Mouse (Mus musculus) hindbrain, postnatal 0 days (tissue): ENCODE results near the gene Phf11c. TPM values are rescaled to one million over a fixed set of nuclear protein-coding genes. Genes with fewer than 3 reads are reported as not detected.
"Not testable (repeated sequence)": the region's sequence is repeated elsewhere in the genome, so short reads cannot be mapped to it uniquely, and the experiment has no call there.

ENCODE experiments used
- ATAC-seq: fragments of 200-750 bp; cut with Nextera tagmentation; 2 replicates; pipeline ENCODE4 v1.8.0; 2017; ENCODE audit warnings: mild to moderate bottlenecking, moderate TSS enrichment, moderate library complexity
- DNase-seq: peaks from one replicate; pipeline ENCODE4 v3.0.0-alpha.2; 2015; ENCODE audit warnings: low spot score
- H3K27ac ChIP-seq: fragments of 300-500 bp; sonication (generic); 2 replicates; pipeline ENCODE4 v1.5.1; 2014; ENCODE audit warnings: mild to moderate bottlenecking
- H3K27me3 ChIP-seq: fragments of 300-500 bp; sonication (generic); 2 replicates; pipeline ENCODE4 v1.6.1; 2014; ENCODE audit warnings: low read length, mixed read lengths; ENCODE audit not compliant: insufficient read depth
- H3K36me3 ChIP-seq: fragments of 300-500 bp; sonication (generic); 2 replicates; pipeline ENCODE4 v1.6.1; 2014; ENCODE audit warnings: low read length, mixed read lengths; ENCODE audit not compliant: insufficient read depth
- H3K4me1 ChIP-seq: fragments of 300-500 bp; sonication (generic); 2 replicates; pipeline ENCODE4 v1.6.1; 2014; ENCODE audit warnings: antibody characterized with exemption, low read length, mixed read lengths; ENCODE audit not compliant: insufficient read depth
- H3K4me2 ChIP-seq: fragments of 300-500 bp; sonication (generic); 2 replicates; pipeline ENCODE4 v1.6.1; 2014; ENCODE audit warnings: low read depth, mild to moderate bottlenecking, low read length, moderate library complexity, mixed read lengths
- H3K4me3 ChIP-seq: fragments of 300-500 bp; sonication (generic); 2 replicates; pipeline ENCODE4 v1.5.1; 2014; ENCODE audit warnings: low read length
- H3K9ac ChIP-seq: fragments of 300-500 bp; sonication (generic); replicated peaks from 2 replicates; pipeline ENCODE4 v1.6.1; 2014; ENCODE audit warnings: mild to moderate bottlenecking, low read length, moderate library complexity, mixed read lengths
- H3K9me3 ChIP-seq: fragments of 300-500 bp; sonication (generic); 2 replicates; pipeline ENCODE4 v1.6.1; 2016; ENCODE audit warnings: low read length, mixed read lengths
- CTCF ChIP-seq: IDR thresholded peaks from 2 replicates; pipeline ENCODE4 v1.5.1; 2016; ENCODE audit warnings: antibody characterized with exemption, control low read depth, low read depth
- WGBS: fragments of 180-500 bp; shearing (Covaris S2); extraction: QIAGEN DNeasy Blood & Tissue Kit; methylation state at CpG from one replicate; pipeline ENCODE4 v1.1.7; 2014; 5-methylcytosine and 5-hydroxymethylcytosine counted together
- polyA plus RNA-seq: library from polyadenylated mRNA; unstranded; fragments of >200 nt; fragmentation: Nextera tagmentation; extraction: Ambion mirVana; gene quantifications from 2 replicates; pipeline ENCODE4 v1.2.1, GENCODE M21; 2015
- total RNA-seq: library from RNA; depleted of rRNA; stranded (reverse); fragments of >200 nt; gene quantifications from 2 replicates; pipeline ENCODE4 v1.2.3, GENCODE M21; 2014; rRNA removed

Gene Phf11c
- total and polyA plus RNA-seq, 2 experiments from 2014 or later = 0.05 to 0.11 TPM

DNA sequence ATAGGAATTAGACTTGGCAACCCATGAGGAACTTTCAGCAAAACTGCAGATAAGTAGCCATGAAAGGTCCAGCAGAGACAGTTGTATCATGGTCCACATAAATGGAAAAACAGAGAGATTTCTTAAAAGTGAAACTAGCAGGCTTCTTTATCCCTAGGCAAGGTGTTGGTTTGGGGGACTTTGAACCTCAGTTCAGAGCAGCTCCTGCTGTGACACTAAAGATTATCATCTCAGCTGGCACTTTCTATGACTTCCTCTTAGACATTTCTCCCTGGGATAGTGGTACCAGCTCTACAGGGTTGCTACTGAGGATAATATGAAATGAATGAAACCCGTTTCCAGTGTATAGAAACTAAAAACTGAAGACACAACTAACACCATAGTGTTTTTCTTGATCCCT lies 5.6 kb downstream of the Phf11c start:
- no peak overlapping the region for H3K4me3 ChIP-seq
- 64% methylated on average over 1 of the region's 1 CpGs for WGBS

DNA sequence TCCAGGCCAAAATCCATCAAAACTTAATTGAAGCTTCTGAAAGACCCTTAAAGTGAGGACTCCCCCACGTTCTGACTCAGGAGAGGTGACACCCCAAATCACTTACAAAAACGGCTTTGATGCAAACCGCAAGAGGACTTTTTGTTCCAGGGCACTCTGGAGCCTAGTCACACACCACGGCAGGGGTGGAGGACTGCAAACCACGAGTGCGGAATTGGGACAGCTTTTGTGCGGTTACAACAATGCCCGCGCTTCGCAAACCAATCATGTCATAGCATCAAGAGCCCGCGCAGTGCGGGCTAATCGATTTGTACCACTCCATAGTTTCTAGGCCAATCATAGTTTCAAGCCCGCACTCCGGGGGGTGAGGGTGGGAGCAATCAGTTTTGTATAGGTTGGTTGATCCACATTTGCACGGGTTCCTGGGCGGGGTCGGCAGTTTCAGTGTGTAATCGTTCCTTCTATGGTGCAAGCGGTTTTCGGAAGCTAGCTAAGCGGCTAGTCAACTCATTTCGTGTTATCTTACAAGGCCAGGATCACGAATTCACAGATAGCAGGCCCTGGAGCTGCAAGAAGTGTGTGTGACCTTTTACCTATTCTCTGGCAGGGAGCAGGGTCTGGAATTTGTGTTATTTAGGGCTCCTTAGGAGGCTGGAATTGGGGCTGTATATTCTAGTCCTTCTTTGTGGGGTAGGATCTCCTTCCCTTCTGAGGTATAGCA lies 24.7 kb downstream of the Phf11c start:
- no peak for DNase-seq
- WGBS = 90% methylated on average over 25 of the region's 25 CpGs
- no peaks in the 10 kb centered on the region for H3K36me3 ChIP-seq
- H3K27me3 ChIP-seq = no peaks in the 10 kb centered on the region
- no peak for TF ChIP-seq CTCF
- H3K9me3 ChIP-seq = no peaks in the 10 kb centered on the region
- no peak overlapping the region for H3K9ac ChIP-seq
- no peak for ATAC-seq
- H3K4me2 ChIP-seq = no peak overlapping the region
- H3K4me1 ChIP-seq = no peaks in the 10 kb centered on the region
- H3K27ac ChIP-seq = no peak overlapping the region
- H3K4me3 ChIP-seq = no peak overlapping the region

More for the DNA sequence above, 5.6 kb downstream of the Phf11c start:
- ATAC-seq = no peak
- H3K9me3 ChIP-seq = no peaks in the 10 kb centered on the region
- H3K9ac ChIP-seq = no peak overlapping the region
- H3K27me3 ChIP-seq = no peaks in the 10 kb centered on the region
- TF ChIP-seq CTCF = no peak
- no peak overlapping the region for H3K4me2 ChIP-seq
- no peaks in the 10 kb centered on the region for H3K4me1 ChIP-seq
- no peak for DNase-seq
- H3K27ac ChIP-seq = no peak overlapping the region
- H3K36me3 ChIP-seq = no peaks in the 10 kb centered on the region

DNA sequence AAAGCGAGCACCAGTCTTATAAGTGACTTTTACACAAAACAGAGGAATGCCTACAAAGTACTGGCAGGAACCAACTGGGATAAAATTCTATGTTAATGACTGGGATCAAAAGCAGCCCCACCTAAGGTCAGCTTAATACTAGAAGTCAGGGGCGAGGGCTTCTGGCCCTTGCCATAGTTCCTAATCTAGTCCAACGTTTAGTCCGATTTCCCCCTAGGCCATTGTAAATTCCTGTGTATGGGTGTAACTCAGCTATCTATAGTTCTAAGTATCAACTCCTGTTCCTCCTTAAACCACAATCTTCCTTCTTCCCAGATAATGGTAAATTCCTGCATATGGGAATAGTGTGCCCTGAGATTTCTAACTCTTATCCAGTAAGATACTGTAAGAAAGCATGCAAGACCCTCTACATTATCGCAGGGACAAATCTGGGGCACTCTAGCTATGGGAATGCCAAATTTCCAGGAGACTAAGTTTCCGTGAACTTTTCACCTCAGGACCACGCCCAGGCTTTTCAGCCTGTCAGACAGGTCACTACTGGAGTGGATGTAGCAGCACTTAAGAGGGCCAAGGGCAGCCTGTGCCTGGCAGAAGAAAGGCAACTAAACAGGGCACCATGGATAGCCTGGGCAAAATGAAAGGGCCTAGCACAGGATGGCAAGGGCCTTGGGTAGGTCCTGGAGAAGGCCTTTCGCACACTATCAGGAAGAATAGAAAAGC lies 28.6 kb downstream of the Phf11c start:
- H3K27ac ChIP-seq = no peak overlapping the region
- no peaks in the 10 kb centered on the region for H3K36me3 ChIP-seq
- TF ChIP-seq CTCF = no peak
- H3K4me1 ChIP-seq = no peaks in the 10 kb centered on the region
- ATAC-seq (no peak), DNase-seq (no peak)
- 88% methylated on average over 8 of the region's 8 CpGs for WGBS
- no peaks in the 10 kb centered on the region for H3K27me3 ChIP-seq
- H3K9ac ChIP-seq = no peak overlapping the region
- H3K4me2 ChIP-seq = no peak overlapping the region
- no peak overlapping the region for H3K4me3 ChIP-seq
- no peaks in the 10 kb centered on the region for H3K9me3 ChIP-seq

DNA sequence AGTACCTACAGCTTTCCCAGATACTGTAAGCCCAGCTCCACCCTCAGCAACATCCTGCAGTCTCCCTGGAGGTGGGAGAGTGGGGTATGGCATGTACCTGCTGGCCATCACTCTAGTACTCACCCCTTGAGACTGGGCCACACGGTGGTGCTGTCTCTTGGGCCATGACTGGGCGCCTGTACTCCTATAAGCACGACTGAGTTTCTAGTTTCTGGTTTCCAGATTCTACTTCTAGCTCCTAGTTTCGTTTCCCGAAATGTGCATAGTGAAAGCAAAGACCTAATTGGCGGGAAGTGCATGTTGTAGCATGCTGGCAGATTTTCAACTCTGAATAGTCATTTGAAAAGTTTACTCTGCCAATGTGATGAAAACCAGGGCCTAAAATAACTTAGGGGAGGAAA lies 29.9 kb downstream of the Phf11c start, which contains the start of gene Phf11d:
Phf11d (minus strand) TSS at position 227 of the 401 bp plus-strand sequence.
- no peak within 1 kb of the TSS for H3K27ac ChIP-seq
- no peak within 1 kb of the TSS for H3K9ac ChIP-seq
- H3K4me1 ChIP-seq = no peaks in the 10 kb centered on the region
- no peak within 1 kb of the TSS for H3K4me2 ChIP-seq
- H3K36me3 ChIP-seq = no peaks in the 10 kb centered on the region
- no peaks in the 10 kb centered on the region for H3K27me3 ChIP-seq
- H3K9me3 ChIP-seq = no peaks in the 10 kb centered on the region
- ATAC-seq = no peak
- 82% methylated on average over 6 of the region's 6 CpGs for WGBS
- no peak for TF ChIP-seq CTCF
- no peak for DNase-seq
- H3K4me3 ChIP-seq = no peak within 1 kb of the TSS

DNA sequence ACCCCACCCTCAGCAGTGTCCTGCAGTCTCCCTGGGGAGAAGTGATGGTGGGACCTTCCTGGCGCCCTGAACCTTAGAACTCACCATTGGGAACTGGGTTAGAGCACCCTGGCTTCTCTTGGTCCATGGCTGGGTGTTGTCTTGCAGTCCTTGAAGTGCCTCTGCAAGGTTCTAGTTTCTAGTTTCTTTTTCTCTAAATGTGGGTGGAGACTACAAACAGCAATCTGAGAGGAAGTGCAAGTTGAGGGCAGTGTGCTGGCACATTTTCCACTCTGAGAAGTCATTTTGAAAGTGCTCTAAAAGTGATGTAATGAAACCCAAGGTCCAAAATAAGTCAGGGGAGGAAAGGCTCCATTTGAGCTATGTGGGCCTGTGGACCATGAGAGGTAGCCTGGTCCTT lies 54.0 kb downstream of the Phf11c start, which contains the start of gene Phf11b:
Phf11b (minus strand) TSS at position 163 of the 400 bp plus-strand sequence.
- H3K27me3 ChIP-seq, H3K36me3 ChIP-seq, H3K4me3 ChIP-seq, H3K9ac ChIP-seq, H3K4me1 ChIP-seq, ATAC-seq, H3K27ac ChIP-seq, H3K9me3 ChIP-seq, H3K4me2 ChIP-seq, DNase-seq: not testable (repeated sequence)
- 60% methylated on average over 1 of the region's 1 CpGs for WGBS

DNA sequence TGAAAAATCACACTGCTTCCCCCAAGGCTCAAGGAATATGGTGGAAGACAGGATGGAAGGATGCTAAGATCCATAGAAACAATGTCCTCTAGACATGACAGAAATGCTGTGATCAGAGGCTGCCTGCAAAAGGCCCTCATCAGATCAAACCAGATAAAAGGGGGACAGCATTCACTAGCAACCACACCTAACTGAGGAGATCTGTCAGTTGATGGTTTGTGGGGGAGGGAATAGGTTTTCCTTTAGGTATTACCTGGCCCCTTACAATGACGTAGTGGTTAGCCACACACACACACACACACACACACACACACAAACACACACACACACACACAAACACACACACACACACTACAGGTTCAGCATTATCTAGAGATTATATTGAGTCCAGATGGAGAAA lies 55.6 kb downstream of the Phf11c start:
- no peak for TF ChIP-seq CTCF
- Histone ChIP-seq H3K27ac (no peak overlapping the region), H3K4me3 (no peak overlapping the region), H3K27me3 (no peaks in the 10 kb centered on the region), H3K9me3 (no peaks in the 10 kb centered on the region), H3K4me1 (no peaks in the 10 kb centered on the region), H3K9ac (no peak overlapping the region), H3K4me2 (no peak overlapping the region), H3K36me3 (no peaks in the 10 kb centered on the region)
- 93% methylated on average over 1 of the region's 1 CpGs for WGBS
- no peak for DNase-seq
- ATAC-seq = no peak

DNA sequence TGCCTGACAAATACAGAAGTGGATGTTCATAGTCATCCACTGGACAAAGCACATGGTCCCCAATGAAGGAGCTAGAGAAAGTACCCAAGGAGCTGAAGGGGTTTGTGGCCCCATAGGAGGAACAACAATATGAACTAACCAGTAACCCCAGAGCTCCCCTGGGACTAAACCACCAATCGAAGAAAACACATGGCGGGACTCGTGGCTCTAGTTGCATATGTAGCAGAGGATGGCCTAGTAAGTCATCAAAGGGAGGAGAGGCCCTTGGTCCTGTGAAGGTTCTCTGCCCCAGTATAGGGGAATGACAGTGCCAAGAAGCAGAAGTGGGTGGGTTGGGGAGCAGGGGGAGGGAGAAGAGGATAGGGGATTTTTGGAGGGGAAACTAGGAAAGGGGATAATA lies 59.1 kb downstream of the Phf11c start:
- H3K27ac ChIP-seq, H3K4me1 ChIP-seq, H3K4me2 ChIP-seq, H3K9ac ChIP-seq, DNase-seq, H3K27me3 ChIP-seq, H3K4me3 ChIP-seq, H3K36me3 ChIP-seq, ATAC-seq, H3K9me3 ChIP-seq: not testable (repeated sequence)
- 80% methylated on average over 3 of the region's 3 CpGs for WGBS

Other genes with a start within 250 kb of the Phf11c start
- not detected in 2 replicates for gene Gm5142, start 216.6 kb downstream of the Phf11c start, total RNA-seq
- gene Gm5142, start 216.6 kb downstream of the Phf11c start, polyA plus RNA-seq = not detected in 2 replicates
- 35.3 and 36.6 TPM in 2 replicates for gene Rcbtb1, start 194.2 kb downstream of the Phf11c start, total RNA-seq
- 30.6 and 30.9 TPM in 2 replicates for gene Rcbtb1, start 194.2 kb downstream of the Phf11c start, polyA plus RNA-seq
- not detected in 2 replicates for gene Gm6904, start 135.2 kb downstream of the Phf11c start, total RNA-seq
- not detected in 2 replicates for gene Gm6904, start 135.2 kb downstream of the Phf11c start, polyA plus RNA-seq
- not detected in 2 replicates for gene Phf11a, start 97.9 kb downstream of the Phf11c start, total RNA-seq
- gene Phf11a, start 97.9 kb downstream of the Phf11c start, polyA plus RNA-seq = 0.14 TPM in 1 of 2 replicates, not detected in the other
- gene Phf11b, start 54.0 kb downstream of the Phf11c start, total RNA-seq = 0.72 TPM in 1 of 2 replicates, not detected in the other
- 0.47 and 0.59 TPM in 2 replicates for gene Phf11b, start 54.0 kb downstream of the Phf11c start, polyA plus RNA-seq
- 0.89 TPM in 1 of 2 replicates, not detected in the other for gene Phf11d, start 29.9 kb downstream of the Phf11c start, total RNA-seq
- 0.25 and 0.61 TPM in 2 replicates for gene Phf11d, start 29.9 kb downstream of the Phf11c start, polyA plus RNA-seq
- 4.2 and 6.5 TPM in 2 replicates for gene Setdb2, start 45.5 kb upstream of the Phf11c start, total RNA-seq
- 4.4 and 5.6 TPM in 2 replicates for gene Setdb2, start 45.5 kb upstream of the Phf11c start, polyA plus RNA-seq
- gene Cab39l, start 45.6 kb upstream of the Phf11c start, total RNA-seq = 16.9 and 22.1 TPM in 2 replicates
- gene Cab39l, start 45.6 kb upstream of the Phf11c start, polyA plus RNA-seq = 32.4 and 35.2 TPM in 2 replicates
- gene Cdadc1, start 202.6 kb upstream of the Phf11c start, total RNA-seq = 5.2 and 49.7 TPM in 2 replicates
- 36.3 and 38.1 TPM in 2 replicates for gene Cdadc1, start 202.6 kb upstream of the Phf11c start, polyA plus RNA-seq
- gene Shisa2, start 229.9 kb upstream of the Phf11c start, total RNA-seq = 13.6 and 13.7 TPM in 2 replicates
- 3.7 and 3.9 TPM in 2 replicates for gene Shisa2, start 229.9 kb upstream of the Phf11c start, polyA plus RNA-seq